Mouse (Mus musculus) WW6 (cell line): Measurements from ENCODE around the gene Il21r.

Source experiments
- DNase-seq: peaks from one replicate; pipeline ENCODE4 v3.0.0-alpha.2; 2013; ENCODE audit warnings: low read depth, low spot score

The Il21r gene

DNA sequence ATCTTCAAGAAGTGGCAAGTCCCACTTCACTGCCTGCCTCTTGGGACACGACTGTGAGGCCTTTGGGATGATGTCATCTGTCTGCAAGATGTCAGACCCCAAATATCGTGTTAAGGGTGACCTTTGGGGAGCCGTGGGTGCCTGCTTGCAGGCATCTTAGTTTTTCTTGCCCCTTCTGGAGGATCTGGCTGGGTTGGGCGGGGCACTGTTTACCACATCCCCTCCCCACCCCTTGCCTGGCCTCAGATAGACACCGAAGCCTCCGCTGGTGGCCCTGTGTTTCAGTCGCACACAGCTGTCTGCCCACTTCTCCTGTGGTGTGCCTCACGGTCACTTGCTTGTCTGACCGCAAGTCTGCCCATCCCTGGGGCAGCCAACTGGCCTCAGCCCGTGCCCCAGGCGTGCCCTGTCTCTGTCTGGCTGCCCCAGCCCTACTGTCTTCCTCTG lies at the start of gene Il21r:
TSS of gene Il21r (plus strand) at position 245 of the 447 bp plus-strand sequence.
- DNase-seq = no peak

DNA sequence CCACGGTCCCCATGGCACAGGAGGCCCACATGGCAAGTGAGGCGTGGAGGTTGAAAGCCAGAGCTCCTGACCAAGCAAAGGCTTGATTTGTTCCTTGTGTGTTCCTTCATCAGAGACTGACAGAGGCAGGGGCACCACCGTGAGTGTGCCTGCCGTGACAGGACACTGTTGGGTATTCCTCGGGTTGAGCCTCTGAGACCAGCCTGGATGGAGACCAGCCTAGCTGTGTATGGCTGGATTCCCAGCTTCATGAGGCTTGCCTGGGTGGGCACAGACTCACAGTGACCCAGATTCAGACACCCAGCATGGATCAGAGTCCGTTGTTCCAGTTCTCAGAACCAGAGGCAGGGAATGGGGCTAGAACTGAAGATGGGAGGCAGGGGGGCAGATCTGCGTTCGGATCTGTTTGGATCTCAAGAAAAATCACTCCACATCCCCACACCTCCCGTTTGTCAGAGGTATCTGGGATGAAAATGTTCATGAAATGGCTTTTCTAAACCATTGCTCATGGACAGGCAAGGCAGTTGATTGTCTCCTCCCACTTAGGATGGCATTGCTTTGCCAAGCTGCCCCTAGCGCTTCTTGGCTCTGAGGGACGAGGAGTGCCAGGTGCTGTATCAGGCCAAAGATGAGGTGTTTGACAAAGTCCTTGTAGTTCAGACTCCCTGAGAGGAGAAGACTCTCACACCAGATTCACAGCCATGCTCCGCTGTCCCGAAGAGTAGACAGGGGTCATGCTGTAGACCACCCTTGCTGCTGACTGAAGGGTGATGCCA lies 49.4 kb upstream of the Il21r start:
- DNase-seq = no peak

DNA sequence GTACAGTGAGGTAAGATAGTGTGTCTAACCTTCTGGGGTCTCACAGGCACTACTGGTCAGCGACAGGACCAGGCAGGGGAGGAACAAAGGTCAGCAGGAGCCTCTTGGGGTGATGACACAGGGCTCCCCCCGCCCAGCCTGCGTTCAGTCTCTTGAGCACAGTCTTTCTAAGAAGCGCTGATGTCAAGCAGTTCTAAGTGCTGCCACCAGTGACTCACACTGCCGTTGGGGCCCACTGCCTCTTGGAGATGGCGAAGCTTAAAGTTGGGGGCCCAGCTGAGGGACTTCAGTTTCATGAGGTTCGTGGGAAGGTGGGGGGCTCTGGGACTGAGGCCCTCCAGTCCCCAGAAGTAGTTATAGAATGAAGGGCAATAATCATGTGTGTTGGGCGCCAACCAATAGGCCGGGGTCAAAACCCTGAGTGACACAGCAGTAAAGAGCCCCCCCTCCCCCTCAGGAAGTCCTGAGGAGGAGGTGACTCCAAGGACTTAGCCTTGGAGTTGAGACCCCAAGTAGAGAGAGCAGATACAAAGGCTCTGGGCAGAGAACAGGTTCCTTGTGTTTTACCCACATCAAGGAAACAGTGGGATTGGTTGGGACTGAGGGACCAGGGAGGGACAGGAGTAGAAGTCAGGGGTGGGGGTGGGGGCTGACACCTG lies 48.6 kb upstream of the Il21r start:
- DNase-seq = no peak

DNA sequence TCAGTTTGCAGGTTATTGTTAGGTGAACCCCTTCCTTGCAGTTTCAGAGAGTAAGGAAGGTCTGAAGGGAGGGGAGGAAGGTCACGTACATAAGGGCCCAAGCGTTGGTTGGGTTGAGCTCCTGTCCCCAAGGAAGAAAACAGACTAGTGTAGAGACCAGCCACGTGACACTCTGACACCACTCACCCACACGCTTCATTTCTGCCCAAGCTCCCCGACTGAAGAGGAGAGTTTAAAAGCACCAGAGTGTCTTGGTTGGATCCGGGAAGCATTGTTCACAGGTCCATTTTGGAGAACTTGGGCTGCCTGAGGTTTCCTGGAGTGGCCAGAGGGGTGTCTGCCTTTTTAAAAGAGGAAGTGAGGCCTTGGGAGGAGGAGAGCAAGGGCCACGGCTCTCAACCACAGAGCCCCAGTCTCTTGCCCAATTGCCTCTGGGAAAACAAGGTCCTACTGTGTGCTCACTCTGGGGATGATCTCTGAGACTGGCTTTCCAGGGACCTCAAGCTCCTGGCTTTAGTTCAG lies 47.8 kb upstream of the Il21r start:
- no peak for DNase-seq

DNA sequence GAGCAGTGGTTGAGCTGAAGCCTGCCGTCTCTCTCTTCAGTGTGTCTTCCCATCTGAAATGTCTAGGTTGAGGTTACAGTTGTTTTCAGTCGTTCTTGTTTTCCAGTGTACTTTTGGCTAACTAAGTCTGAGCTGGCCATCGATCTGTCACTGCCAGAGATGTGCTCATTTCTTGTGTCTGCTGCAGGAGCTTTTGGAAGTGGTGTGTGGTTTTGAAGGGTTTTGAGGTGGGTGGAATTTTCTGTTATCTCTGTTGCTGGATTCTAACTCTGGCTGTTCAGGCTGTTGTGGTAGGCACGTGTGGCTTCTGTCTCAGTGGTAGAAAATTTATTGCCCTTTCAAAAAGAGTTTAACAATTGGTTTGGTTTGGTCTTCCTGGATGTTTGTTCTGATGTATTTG lies 47.1 kb upstream of the Il21r start:
- DNase-seq = no peak

DNA sequence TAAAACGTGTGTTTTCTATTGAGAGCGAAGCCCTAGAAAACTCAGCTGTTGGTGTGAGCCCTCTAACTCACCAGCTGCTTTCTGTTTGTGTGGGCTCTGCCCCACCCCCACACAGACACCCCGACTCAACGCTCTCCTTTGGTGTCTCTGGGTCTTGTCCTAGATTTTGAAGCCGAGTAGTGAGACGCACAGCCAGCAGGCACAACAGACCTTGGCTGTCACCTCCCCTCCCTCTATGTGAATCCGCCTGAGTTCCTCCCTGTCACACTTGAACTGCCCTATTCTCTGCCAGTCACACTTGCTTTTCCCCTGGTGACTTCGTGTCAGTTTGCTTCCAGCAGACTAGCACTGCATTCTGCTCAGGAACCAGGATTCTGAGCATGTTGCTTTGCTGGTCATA lies 46.4 kb upstream of the Il21r start:
- DNase-seq = no peak

DNA sequence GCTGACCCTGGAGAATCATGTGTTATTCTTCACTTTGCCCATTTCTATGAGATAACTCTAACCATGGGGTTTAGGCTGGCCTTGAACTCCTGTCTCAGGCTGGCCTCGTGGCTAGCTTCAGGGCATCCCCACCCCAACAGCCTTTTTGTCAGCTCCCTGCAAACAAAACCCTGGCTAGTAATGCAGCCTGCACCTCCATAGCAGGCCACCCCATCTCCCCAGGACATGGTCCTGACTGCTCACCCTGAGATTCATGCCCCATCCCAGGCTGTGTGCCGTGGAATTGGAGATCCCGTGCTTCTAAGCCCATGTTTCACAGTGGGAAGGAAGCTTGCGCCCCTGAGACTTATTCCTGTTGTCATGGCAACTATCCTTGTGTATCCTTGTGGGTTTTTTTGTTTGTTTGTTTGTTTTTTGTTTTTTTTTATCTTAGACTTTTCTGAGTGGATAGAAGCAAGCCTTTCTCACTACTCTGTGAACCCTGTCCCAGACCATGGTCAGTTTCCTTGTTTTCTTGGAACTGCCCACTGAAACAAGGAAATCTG lies 44.8 kb upstream of the Il21r start:
- DNase-seq = no peak

DNA sequence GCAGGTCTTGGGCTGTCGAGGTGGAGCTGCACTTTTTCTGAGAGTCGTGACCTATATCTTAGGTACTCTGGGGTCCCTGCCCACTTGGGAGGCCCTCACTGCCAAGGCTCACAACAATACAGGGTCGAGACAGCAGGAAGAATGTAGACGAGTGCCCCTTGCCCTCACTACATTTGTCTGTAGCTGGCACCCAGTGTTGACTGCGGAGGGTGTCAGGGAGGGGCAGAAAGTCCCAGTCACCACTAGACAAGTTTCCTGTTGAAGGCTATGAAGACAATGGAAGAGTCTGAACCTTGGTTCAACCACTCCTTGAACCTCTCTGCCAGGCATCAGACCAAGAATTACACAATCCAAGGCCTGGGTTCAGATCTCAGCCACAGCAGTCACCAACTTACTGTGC lies 44.2 kb upstream of the Il21r start:
- DNase-seq = no peak

DNA sequence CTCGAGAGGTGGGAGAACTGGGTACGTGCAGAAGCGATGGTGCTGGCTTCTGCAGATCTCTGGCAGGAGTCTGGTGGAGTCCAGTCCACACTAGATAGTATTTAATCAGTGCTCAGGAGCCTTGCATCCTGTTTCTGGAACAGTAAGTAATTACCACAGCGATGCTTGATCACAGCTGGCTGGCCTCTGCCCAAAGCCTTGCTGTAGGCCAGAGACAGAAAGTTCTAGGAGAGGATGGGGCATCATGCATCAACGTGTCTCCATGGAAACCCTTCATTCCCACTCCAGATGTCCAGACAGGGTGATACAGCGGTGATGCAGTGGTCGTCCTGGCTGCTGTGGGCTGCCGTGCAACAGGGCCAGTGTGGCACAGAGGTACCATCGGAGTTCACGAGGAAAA lies 43.7 kb upstream of the Il21r start:
- DNase-seq = no peak

DNA sequence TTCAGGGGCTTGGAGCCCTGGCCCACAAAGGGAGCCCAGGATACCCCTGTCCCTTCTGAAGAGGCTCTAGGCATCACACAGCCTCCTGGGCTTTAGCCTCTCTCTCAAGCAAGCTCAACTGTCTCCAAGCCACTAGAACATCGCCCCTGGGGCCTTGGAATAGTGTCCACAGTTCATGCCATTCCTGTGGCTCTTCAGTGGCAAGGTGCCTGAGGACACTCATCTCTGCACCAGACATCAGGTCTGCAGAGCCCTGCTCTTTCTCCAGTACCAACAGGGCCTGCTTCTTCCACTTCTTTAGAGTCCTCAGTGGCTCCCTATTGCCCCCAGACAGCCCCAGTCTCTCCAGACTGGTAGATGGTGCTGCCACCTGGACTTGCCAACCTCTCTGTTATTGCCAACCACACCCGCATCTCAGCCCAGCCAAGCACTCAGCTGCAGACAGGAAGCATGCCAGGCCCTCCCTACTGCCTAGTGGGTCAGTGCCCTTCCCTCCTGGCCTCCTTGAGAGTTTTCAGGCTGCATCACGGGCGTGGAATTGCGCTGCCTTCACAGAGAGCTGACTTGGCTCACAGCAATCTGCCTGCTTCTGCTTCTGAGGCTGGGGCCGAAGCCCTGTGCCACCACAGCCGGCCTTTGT lies 43.0 kb upstream of the Il21r start:
- no peak for DNase-seq

DNA sequence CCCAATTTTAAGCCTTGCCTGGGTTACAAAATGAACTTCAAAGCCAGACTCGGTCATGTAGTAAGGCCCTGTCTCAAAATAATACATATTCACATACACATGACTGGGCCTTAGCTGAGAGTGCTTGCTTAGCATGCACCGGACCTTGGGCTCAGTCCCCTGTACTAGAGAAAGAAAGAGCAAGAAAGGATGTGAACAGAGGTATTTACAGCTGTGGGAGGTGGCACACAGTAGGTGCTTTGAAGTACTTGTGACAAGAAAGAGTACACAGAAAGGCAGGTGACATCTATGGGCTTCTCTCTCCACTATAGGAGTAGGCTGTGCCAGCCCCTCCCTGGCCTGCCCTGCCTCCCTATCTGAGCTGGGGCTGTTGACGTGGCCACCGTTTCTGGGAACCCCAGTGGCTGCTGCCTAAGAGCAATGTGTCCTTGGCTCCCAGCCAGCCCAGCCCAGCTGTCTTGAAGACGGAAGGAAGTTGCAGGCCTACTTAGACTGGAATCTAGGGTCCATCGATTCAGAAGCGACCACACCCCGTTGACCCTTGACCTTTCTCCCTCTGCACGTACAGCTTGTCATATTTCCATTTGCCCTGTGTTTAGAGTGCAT lies 42.0 kb upstream of the Il21r start:
- no peak for DNase-seq

DNA sequence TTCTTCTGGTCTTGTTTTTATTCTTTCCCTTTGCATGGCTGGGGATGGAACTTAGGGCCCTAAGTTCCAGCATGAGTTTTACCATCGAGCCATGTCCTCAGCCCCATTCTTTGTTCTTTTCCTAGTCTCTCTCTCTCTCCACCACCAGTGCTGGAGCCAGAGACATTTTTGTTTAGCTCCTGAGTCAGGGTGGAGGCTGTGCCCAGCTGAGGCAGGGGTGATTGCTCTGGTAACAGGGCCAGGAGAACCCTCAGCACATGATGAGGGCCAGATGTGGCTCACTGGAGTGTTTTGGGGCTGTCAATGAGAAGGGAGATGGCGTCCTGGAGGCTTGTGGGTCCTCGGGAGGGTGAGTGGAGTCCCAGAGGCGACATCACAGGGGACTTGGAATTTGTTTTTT lies 40.8 kb upstream of the Il21r start:
- no peak for DNase-seq

DNA sequence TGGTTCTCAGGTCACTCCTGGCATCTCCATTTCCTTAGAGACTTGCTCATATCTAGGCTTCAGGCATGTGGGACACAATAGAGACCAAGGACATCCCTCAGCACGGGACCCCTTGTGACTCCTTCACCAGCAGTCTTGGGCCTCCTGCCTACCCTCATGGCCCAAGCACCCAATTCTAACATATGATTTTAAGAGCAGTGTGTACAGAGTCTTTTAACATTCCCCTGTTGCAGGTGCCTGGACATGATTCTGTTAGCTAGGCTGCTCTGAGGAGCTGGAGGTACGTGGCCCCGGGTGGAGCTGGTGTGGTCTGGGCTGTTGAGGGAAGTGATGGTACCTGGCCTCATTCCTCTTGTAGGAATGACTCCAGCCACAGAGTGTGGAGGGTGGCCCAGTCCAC lies 40.1 kb upstream of the Il21r start:
- no peak for DNase-seq

DNA sequence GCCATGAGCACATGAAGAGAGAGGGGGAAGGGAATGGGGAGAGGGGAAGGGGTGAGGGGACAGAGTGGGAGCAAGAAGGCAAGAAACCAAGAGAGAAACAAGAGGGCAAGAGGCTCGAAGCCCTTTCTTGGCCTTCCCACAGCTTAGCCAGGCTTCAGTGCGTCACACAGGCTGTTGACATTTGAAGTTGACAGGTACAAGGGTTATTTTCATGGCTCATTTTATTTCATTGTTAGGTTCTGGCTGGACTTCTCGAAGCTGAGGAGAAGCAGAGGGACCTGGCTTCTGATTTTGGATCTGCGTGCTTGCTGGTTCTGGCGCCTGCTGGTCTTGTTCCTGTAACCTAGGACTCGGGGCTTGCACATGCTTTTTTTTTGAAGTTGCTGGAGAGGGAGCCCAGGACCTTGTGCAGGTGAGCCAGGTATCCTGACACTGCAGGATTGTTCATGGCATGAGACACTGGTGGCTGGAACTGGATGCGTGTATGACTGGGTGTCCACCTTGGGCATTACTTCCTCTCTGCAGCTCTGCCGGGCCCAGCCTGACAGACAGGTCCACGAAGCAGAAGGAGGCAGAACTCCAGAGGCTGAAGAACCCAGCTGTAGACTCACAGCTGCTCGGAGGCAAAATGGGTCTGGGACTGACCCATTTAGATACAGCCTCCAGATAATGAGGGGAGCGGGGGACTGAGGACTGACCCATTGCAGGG lies 38.8 kb upstream of the Il21r start:
- no peak for DNase-seq

DNA sequence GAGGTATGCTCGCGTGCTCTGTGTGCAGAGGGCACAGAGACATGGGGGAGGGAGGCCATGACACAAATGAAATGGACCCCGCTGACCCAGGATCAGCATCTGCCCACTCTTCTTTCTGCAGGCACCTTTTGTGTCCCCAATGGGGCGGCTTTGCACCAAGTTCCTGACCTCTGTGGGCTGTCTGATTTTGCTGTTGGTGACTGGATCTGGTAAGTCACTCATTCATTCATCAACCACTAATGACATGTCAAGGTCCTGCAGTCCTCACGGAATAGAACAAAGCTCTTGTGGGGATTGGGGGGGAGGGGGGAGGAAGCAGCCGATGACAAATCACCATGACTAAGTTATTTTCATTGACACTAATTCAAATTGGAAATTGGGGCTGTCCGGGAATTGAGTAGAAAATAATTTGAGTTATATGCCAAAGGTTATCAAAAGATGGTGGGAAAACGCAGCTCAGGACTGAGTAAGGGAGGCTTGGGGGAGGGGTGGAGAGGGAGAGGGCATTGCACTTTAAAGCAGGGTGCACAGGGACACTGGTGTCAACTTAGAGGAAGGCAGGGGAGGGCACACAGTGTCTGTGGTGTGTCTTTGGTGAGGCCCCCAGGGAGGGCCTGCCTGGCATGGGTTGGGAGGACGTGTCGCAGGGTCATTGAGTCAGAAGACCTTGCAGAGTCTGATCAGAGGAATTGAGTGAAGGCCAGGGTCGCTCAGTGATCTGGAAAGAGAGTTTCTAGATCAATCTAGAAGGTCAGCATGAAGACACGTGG lies 37.5 kb upstream of the Il21r start:
- DNase-seq = no peak

DNA sequence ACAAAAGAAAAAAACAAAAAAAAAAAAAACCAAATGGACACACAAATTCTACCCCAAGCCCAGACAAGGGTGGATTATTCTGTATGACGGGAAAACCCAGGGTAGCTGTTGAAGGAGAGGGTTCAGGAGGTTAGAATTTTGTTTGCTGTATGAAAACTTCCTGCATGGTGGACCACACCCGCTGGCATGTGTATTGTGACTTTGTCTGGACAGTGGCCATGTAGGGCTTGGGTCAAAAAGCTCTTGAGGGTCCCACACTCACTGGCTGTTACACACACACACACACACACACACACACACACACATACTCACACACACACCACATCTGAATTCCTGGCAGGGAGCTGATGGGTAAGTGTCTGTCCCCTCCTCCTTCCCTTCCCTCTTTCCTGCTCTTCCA lies 36.8 kb upstream of the Il21r start:
- DNase-seq = no peak

DNA sequence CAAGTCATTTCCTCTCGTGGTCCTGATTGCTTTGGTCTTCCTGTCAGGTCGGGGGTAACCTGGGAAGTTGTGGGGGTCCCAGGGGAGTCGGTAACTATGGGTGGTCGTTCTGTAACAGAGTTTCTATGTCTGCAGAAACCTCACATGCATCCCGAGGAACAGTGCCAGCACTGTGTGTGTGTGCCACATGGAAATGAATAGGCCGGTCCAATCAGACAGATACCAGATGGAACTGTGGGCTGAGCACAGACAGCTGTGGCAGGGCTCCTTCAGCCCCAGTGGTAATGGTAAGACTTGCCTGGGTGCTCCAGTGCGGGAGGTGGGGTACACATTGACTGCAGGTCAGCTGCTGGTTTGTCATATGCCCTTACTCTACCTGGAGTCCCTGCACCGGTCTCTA lies 34.3 kb upstream of the Il21r start:
- no peak for DNase-seq

DNA sequence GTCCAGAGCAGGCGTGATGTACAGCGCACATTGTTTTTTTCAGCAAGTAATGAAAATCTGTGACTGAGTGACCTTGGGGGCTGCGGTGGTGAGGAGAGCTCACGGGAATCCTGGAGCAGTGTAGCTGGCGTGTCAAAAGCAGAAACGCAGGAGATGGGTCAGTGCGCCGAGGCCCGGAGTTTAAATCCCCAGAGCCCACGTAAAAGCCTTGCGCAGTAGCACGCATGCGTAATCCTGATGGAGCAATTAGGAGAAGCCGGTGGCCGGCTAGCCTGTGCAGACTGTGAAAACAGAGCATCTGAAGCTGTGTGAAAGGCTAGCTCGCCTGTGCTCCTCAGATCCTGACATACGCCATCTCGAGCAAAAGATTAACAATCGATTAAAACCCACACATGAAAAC lies 31.3 kb upstream of the Il21r start:
- DNase-seq = no peak

DNA sequence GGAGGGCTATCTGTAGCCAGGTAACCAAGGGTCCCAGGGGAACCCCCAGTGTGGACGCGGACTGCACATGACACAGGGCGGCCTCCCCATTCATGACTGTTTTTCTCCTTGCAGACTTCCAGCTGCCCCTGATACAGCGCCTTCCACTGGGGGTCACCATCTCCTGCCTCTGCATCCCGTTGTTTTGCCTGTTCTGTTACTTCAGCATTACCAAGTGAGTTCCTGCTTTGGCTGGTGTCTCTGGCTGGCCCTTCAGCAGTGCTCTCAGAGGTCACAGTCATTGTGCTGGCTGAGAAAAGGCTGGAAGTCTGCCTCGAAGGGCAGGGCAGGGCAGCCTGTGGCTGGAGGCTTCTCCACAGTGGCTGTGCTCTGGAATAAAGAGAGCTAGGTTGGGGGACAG lies 30.5 kb upstream of the Il21r start:
- no peak for DNase-seq

DNA sequence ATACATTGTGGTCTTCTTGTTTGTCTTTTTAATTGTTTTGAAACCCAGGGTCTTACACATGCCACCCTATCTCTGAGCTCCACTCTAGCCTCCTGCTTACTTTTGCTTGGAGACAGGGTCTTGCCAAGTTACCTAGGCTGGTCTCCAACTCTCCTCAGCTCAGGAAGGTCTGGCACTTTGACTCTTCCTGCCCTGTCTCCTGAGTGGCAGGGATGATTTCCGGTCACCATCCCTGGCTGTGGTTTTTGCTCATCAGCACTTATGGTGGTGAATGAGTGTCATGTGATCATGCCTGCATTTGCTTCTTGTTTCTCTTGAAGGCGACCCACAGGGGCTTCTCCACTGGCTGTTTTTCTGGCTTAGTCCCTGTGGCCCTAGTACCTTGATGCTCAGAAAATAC lies 29.4 kb upstream of the Il21r start:
- DNase-seq = no peak

DNA sequence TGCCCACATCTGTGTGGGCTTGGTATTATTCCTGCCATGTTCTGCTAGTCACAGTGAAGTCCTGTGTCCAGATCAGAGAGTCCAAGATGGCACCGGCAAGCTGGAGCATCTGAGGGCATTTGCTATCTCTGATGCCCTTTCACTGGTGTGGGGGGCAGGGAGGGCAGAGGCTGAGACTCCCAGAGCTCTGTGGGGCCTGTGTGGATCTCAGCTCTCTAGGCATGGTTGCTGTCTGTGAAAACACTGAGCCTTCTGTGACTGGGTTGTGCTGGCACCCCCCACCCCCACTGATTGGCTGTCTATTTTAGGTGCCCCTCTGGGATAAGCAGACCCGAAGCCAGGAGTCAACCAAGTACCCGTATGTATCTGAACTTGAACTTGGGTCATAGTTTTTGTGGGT lies 28.4 kb upstream of the Il21r start:
- DNase-seq = no peak
